Comparison of ENCODE assay signal across 9 mouse cellular contexts in genomic region chr9:76168355-76168754, GRCm38 (mm10).
DNase-seq lines count a peak whose midpoint lies in the region.
"Had no signal": no experiment of that assay in that cellular context is flagged by ENCODE, and none has a peak within 500 bp of the region (broad histone marks: within the 10 kb centered on the region; RNA-seq: fewer than 3 reads in every experiment).

No protein-coding gene starts in this region.

- DNase-seq in cerebellum, adult 9-10 months: peak; percentile 7
- no peak for DNase-seq in cerebellum, postnatal 4 days (ENCODE audit: low spot score in 2 of 2)
- peak; percentile 13 for DNase-seq in kidney, postnatal 10 days
- DNase-seq in kidney, adult 18-20 months: no peak
- DNase-seq in thymus, postnatal 4 days: peak; percentile 15
- DNase-seq in thymus, postnatal 25 days: no peak
- DNase-seq in lung, postnatal 14 days: peak; percentile 35
- DNase-seq in T-cell, adult 2 months (ENCODE audit: low spot score): no peak
- DNase-seq: layer of hippocampus, postnatal 36 days had no signal

Comparison
In these comparisons a context has a peak if more than half of its experiments do, and no peak if none do; other contexts are left out.
1. DNase-seq: peak in cerebellum, adult 9-10 months (single experiment), kidney, postnatal 10 days (single experiment), thymus, postnatal 4 days (single experiment) and lung, postnatal 14 days (single experiment); none in cerebellum, postnatal 4 days (0 of 2), kidney, adult 18-20 months (single experiment), thymus, postnatal 25 days (single experiment) and T-cell, adult 2 months (single experiment).